Mouse (Mus musculus) MEL (cell line): Measurements from ENCODE around the gene Macrod2. TPM values are rescaled to one million over a fixed set of nuclear protein-coding genes. Genes with fewer than 3 reads are reported as not detected.

Experiments used
- DNase-seq: peaks from one replicate; pipeline ENCODE4 v3.0.0; 2011; ENCODE audit warnings: low read depth, low spot score
- H3K27ac ChIP-seq: 2 replicates; pipeline ENCODE4 v1.5.1; 2012; ENCODE audit warnings: low read depth, mild to moderate bottlenecking, control low read depth, low read length, moderate library complexity; ENCODE audit not compliant: control insufficient read depth
- H3K27me3 ChIP-seq, 2 experiments: fragments of 150-350 bp in 1 of 2; sonication (generic) in 1 of 2; 2 replicates each; pipeline ENCODE4 v1.6.1; 2012; ENCODE audit warnings: low read length in 2 of 2, mild to moderate bottlenecking in 2 of 2, improper control_type of control experiment in 1 of 2, moderate library complexity in 1 of 2; ENCODE audit not compliant: insufficient read depth in 2 of 2, control insufficient read depth in 1 of 2
- H3K36me3 ChIP-seq, 2 experiments: 2 replicates each; pipeline ENCODE4 v1.6.1; 2012 to 2014; ENCODE audit warnings: low read length in 2 of 2, improper control_type of control experiment in 1 of 2, inconsistent platforms in 1 of 2, mild to moderate bottlenecking in 1 of 2; ENCODE audit not compliant: insufficient read depth in 2 of 2, control insufficient read depth in 1 of 2
- H3K4me1 ChIP-seq, 2 experiments: fragments of 150-350 bp in 1 of 2; sonication (generic) in 1 of 2; 2 replicates each; pipeline ENCODE4 v1.6.1; 2012; ENCODE audit warnings: low read length in 2 of 2, improper control_type of control experiment in 1 of 2, mild to moderate bottlenecking in 1 of 2; ENCODE audit not compliant: insufficient read depth in 2 of 2, control insufficient read depth in 1 of 2
- H3K4me3 ChIP-seq, 2 experiments: fragments of 150-350 bp in 1 of 2; sonication (generic) in 1 of 2; 2 replicates each; pipeline ENCODE4 v1.5.1; 2012; ENCODE audit warnings: low read depth in 2 of 2, low read length in 2 of 2, mild to moderate bottlenecking in 2 of 2, moderate library complexity in 2 of 2, control low read depth in 1 of 2, improper control_type of control experiment in 1 of 2; ENCODE audit not compliant: control insufficient read depth in 1 of 2, insufficient read depth in 1 of 2
- H3K79me2 ChIP-seq: 2 replicates; pipeline ENCODE4 v1.6.1; 2012; ENCODE audit warnings: mild to moderate bottlenecking, low read length, moderate library complexity; ENCODE audit not compliant: control insufficient read depth, poor library complexity, insufficient read depth
- H3K9ac ChIP-seq: 2 replicates; pipeline ENCODE4 v1.6.1; 2012; ENCODE audit warnings: low read depth, mild to moderate bottlenecking, control low read depth, low read length, moderate library complexity; ENCODE audit not compliant: control insufficient read depth, poor library complexity, severe bottlenecking
- H3K9me3 ChIP-seq: fragments of 150-350 bp; sonication (generic); replicated peaks from 2 replicates; pipeline ENCODE4 v1.6.1; 2012; ENCODE audit warnings: mild to moderate bottlenecking, low read length, improper control_type of control experiment, moderate library complexity; ENCODE audit not compliant: insufficient read depth
- BHLHE40 ChIP-seq: IDR thresholded peaks from 2 replicates; pipeline ENCODE4 v1.6.1; 2012; ENCODE audit warnings: low read depth, mild to moderate bottlenecking, inconsistent platforms, low read length, improper control_type of control experiment, borderline replicate concordance
- ELF1 ChIP-seq: IDR thresholded peaks from 2 replicates; pipeline ENCODE4 v1.6.1; 2014; ENCODE audit warnings: low read depth, mild to moderate bottlenecking, inconsistent platforms, low read length, improper control_type of control experiment, moderate library complexity
- ETS1 ChIP-seq: IDR thresholded peaks from 2 replicates; pipeline ENCODE4 v1.6.1; 2012; ENCODE audit warnings: low read depth, mild to moderate bottlenecking, inconsistent platforms, low read length, improper control_type of control experiment, moderate library complexity
- GABPA ChIP-seq: IDR thresholded peaks from 2 replicates; pipeline ENCODE4 v1.6.1; 2012; ENCODE audit warnings: low read depth, mild to moderate bottlenecking, inconsistent platforms, low read length, improper control_type of control experiment, moderate library complexity
- JUND ChIP-seq: IDR thresholded peaks from 2 replicates; pipeline ENCODE4 v1.6.1; 2011; ENCODE audit warnings: low read depth, mild to moderate bottlenecking, improper control_type of control experiment, low read length
- MAZ ChIP-seq: IDR thresholded peaks from 2 replicates; pipeline ENCODE4 v1.6.1; 2012; ENCODE audit warnings: low read depth, mild to moderate bottlenecking, inconsistent platforms, low read length, improper control_type of control experiment
- MYB ChIP-seq: IDR thresholded peaks from 2 replicates; pipeline ENCODE4 v1.6.1; 2011; ENCODE audit warnings: mild to moderate bottlenecking, low read depth, low read length, improper control_type of control experiment
- MYC ChIP-seq: IDR thresholded peaks from 2 replicates; pipeline ENCODE4 v1.6.1; 2011; ENCODE audit warnings: low read depth, mild to moderate bottlenecking, low read length, improper control_type of control experiment, moderate library complexity
- NELFE ChIP-seq: IDR thresholded peaks from 2 replicates; pipeline ENCODE4 v1.6.1; 2011; ENCODE audit warnings: low read depth, low read length, improper control_type of control experiment
- NRF1 ChIP-seq: IDR thresholded peaks from 2 replicates; pipeline ENCODE4 v1.6.1; 2014; ENCODE audit warnings: low read depth, mild to moderate bottlenecking, inconsistent platforms, low read length, improper control_type of control experiment, moderate library complexity; ENCODE audit not compliant: poor library complexity, insufficient read depth, severe bottlenecking
- RAD21 ChIP-seq: IDR thresholded peaks from 2 replicates; pipeline ENCODE4 v1.6.1; 2011; ENCODE audit warnings: mild to moderate bottlenecking, low read depth, low read length, improper control_type of control experiment
- RCOR1 ChIP-seq: IDR thresholded peaks from 2 replicates; pipeline ENCODE4 v1.6.1; 2012; ENCODE audit warnings: low read depth, mild to moderate bottlenecking, inconsistent platforms, low read length, improper control_type of control experiment
- SMC3 ChIP-seq: IDR thresholded peaks from 2 replicates; pipeline ENCODE4 v1.6.1; 2011; ENCODE audit warnings: low read depth, low read length, improper control_type of control experiment
- TAL1 ChIP-seq: IDR thresholded peaks from 2 replicates; pipeline ENCODE4 v1.6.1; 2012; ENCODE audit warnings: mild to moderate bottlenecking, inconsistent platforms, low read length, moderate library complexity, mixed read lengths
- TCF12 ChIP-seq: IDR thresholded peaks from 2 replicates; pipeline ENCODE4 v1.6.1; 2014; ENCODE audit warnings: low read depth, mild to moderate bottlenecking, inconsistent platforms, low read length, improper control_type of control experiment, moderate library complexity
- UBTF ChIP-seq: IDR thresholded peaks from 2 replicates; pipeline ENCODE4 v1.6.1; 2012; ENCODE audit warnings: low read depth, mild to moderate bottlenecking, inconsistent platforms, low read length, improper control_type of control experiment, moderate library complexity, borderline replicate concordance; ENCODE audit not compliant: insufficient read depth
- USF2 ChIP-seq, 2 experiments: IDR thresholded peaks; 2 replicates each; pipeline ENCODE4 v1.6.1; 2011 to 2012; ENCODE audit warnings: improper control_type of control experiment in 2 of 2, low read length in 2 of 2, borderline replicate concordance in 1 of 2, inconsistent platforms in 1 of 2, low read depth in 1 of 2, mild to moderate bottlenecking in 1 of 2; ENCODE audit not compliant: insufficient read depth in 1 of 2
- ZC3H11A ChIP-seq: IDR thresholded peaks from 2 replicates; pipeline ENCODE4 v1.6.1; 2012; ENCODE audit warnings: low read depth, mild to moderate bottlenecking, inconsistent platforms, low read length, improper control_type of control experiment
- ZKSCAN1 ChIP-seq: IDR thresholded peaks from 2 replicates; pipeline ENCODE4 v1.6.1; 2012; ENCODE audit warnings: low read depth, mild to moderate bottlenecking, inconsistent platforms, low read length, improper control_type of control experiment, moderate library complexity
- polyA plus RNA-seq, 2 experiments: library from polyadenylated mRNA; stranded (reverse) in 1 of 2; unstranded in 1 of 2; fragments of >175 nt in 1 of 2; fragments of >200 nt in 1 of 2; gene quantifications; 2 replicates each; pipeline versions ENCODE4 v1.2.1 to v1.2.4; 2012; ENCODE audit warnings: low replicate concordance in 2 of 2, low read depth in 1 of 2; ENCODE audit not compliant: insufficient read length in 2 of 2, insufficient read depth in 1 of 2, missing spikeins in 1 of 2
- total RNA-seq: library from RNA; depleted of rRNA; stranded (reverse); fragments of 300-350 nt; gene quantifications from 2 replicates; pipeline ENCODE4 v1.2.3, GENCODE M21; 2012; rRNA removed

Gene Macrod2
- total RNA-seq, result not detected in 2 replicates
- not detected for polyA plus RNA-seq

- H3K27ac ChIP-seq, result no peak within 1 kb of the TSS
- H3K27me3 ChIP-seq, result no peaks in the 10 kb centered on the region
- no peak within 1 kb of the TSS for H3K4me3 ChIP-seq
- no peaks in the 10 kb centered on the region for H3K79me2 ChIP-seq
- no peaks in the 10 kb centered on the region for H3K36me3 ChIP-seq
- no peak for DNase-seq
- H3K4me1 ChIP-seq, result no peaks in the 10 kb centered on the region
- H3K9me3 ChIP-seq, result no peaks in the 10 kb centered on the region
- TF ChIP-seq JUND, result no peak
- no peak for TF ChIP-seq SMC3
- TF ChIP-seq GABPA, result no peak
- no peak for TF ChIP-seq NELFE
- TF ChIP-seq MYB, result no peak
- TF ChIP-seq TAL1, result no peak
- no peak within 1 kb of the TSS for H3K9ac ChIP-seq
Observed at GRCm38 (mm10) chr2:140395179-140395578, at the start of gene Macrod2. Gene Macrod2, plus strand, starts transcription at chr2:140395309.

- no peak for DNase-seq
- TF ChIP-seq ZKSCAN1 (no peak), RCOR1 (no peak), ZC3H11A (no peak), UBTF (no peak), RAD21 (no peak), TCF12 (no peak), BHLHE40 (no peak), MAZ (no peak), MYC (no peak), NRF1 (no peak), USF2 (IDR thresholded peaks at IDR 0.05; ENCODE audit: borderline replicate concordance in 1 of 2, insufficient read depth in 1 of 2, low read depth in 1 of 2, low read length in 2 of 2) (no peak), ELF1 (no peak), ETS1 (no peak)
Observed at GRCm38 (mm10) chr2:140359905-140360304, 35.2 kb upstream of the Macrod2 start.

More at GRCm38 (mm10) chr2:140359905-140360304, 35.2 kb upstream of the Macrod2 start:
- Histone ChIP-seq H3K4me1 (no peaks in the 10 kb centered on the region), H3K4me3 (no peak overlapping the region), H3K36me3 (no peaks in the 10 kb centered on the region), H3K9me3 (no peaks in the 10 kb centered on the region), H3K27ac (no peak overlapping the region), H3K79me2 (no peaks in the 10 kb centered on the region), H3K27me3 (no peaks in the 10 kb centered on the region), H3K9ac (no peak overlapping the region)
